Comparison of ENCODE assay signal across 29 mouse cellular contexts in the genomic region with DNA sequence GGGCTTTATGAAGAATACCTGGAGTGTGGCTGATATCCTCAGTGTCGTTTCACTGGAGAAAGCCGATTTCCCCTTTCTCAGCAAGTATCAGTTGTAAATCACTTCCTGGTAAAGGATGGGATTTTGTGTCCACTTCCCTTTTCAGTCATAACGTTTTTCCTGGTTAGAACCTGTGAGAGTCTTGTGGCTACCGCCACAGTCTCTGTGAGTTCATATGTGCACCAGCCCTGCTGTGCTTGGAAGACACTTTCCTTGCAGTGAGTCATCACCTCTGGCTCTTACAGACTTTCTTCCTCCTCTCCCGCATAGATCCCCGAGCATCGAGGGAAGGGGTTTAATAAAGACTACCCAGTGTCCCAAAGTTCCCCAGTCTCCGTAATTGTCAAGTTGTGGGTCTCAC. TPM values are rescaled to one million over a fixed set of nuclear protein-coding genes. Genes with fewer than 3 reads are reported as not detected.
DNase-seq lines count a peak whose midpoint lies in the region; ATAC-seq and TF ChIP-seq lines count a peak whose summit lies in the region.
"Had no signal": no experiment of that assay in that cellular context is flagged by ENCODE, and none has a peak within 500 bp of the region (broad histone marks: within the 10 kb centered on the region; RNA-seq: fewer than 3 reads in every experiment).

No protein-coding gene starts in this region.

- H3K79me2 ChIP-seq in CH12.LX (replicated peaks; ENCODE audit: control insufficient read depth, extremely low read depth, insufficient read depth, poor library complexity, severe bottlenecking) = no peaks in the 10 kb centered on the region

- no peak overlapping the region for H3K27ac ChIP-seq in CH12.LX (ENCODE audit: insufficient read depth, low read depth)
- H3K27ac ChIP-seq: embryonic facial prominence, embryonic 12.5 days; embryonic facial prominence, embryonic 15.5 days; forebrain, embryonic 12.5 days; forebrain, embryonic 15.5 days; heart, embryonic 15.5 days; hindbrain, embryonic 12.5 days; hindbrain, embryonic 15.5 days had no signal

- TF ChIP-seq EP300 in CH12.LX (IDR thresholded peaks at IDR 0.05; ENCODE audit: low read length) = no peak

- no peaks in the 10 kb centered on the region for H3K36me3 ChIP-seq in CH12.LX (replicated peaks in 1 of 2; ENCODE audit: control insufficient read depth in 1 of 2, insufficient read depth in 1 of 2, low read length in 1 of 2)
- H3K36me3 ChIP-seq: embryonic facial prominence, embryonic 12.5 days; embryonic facial prominence, embryonic 15.5 days; forebrain, embryonic 12.5 days; forebrain, embryonic 15.5 days; heart, embryonic 12.5 days; heart, embryonic 15.5 days; hindbrain, embryonic 12.5 days; hindbrain, embryonic 15.5 days had no signal

- no peak overlapping the region for H3K4me3 ChIP-seq in CH12.LX (replicated peaks in 1 of 3; ENCODE audit: low read depth in 2 of 3, low read length in 2 of 3, poor library complexity in 1 of 3)
- H3K4me3 ChIP-seq: embryonic facial prominence, embryonic 12.5 days; embryonic facial prominence, embryonic 15.5 days; erythroblast, embryonic 14.5 days; forebrain, embryonic 12.5 days; forebrain, embryonic 15.5 days; heart, embryonic 12.5 days; heart, embryonic 15.5 days; hindbrain, embryonic 12.5 days; hindbrain, embryonic 15.5 days had no signal

- TF ChIP-seq RAD21 in CH12.LX (IDR thresholded peaks at IDR 0.05; ENCODE audit: low read depth, low read length) = no peak

- ATAC-seq in common myeloid progenitor, adult 5-6 weeks (replicated peaks; ENCODE audit: low read depth, poor library complexity, severe bottlenecking) = peak; percentile 92
- ATAC-seq in hematopoietic stem cell, adult 5-6 weeks (replicated peaks in 1 of 2; ENCODE audit: insufficient read depth in 1 of 2, low FRiP score in 2 of 2, low TSS enrichment in 1 of 2, low read depth in 1 of 2, poor library complexity in 2 of 2, severe bottlenecking in 2 of 2) = peak; percentile 67 to 80
- ATAC-seq: activated CD4-positive, CD25-positive, alpha-beta regulatory T cell, adult 4 months; CD4-positive, CD25-positive, alpha-beta regulatory T cell, adult 4 months; forebrain, embryonic 15.5 days; intestine, postnatal 0 days had no signal

- DNase-seq in CH12.LX (ENCODE audit: extremely low read depth) = peak; percentile 7
- DNase-seq in layer of hippocampus, postnatal 25 days (ENCODE audit: extremely low spot score in 1 of 2, low spot score in 1 of 2) = no peak
- no peak for DNase-seq in heart, postnatal 4 days
- no peak for DNase-seq in cerebellum, adult 11-12 months
- no peak for DNase-seq in gastrocnemius, postnatal 25 days
- DNase-seq: adrenal gland, adult 8-10 months; adrenal gland, postnatal 25 days; cerebellum, adult 11 months; cerebellum, adult 8-10 months; cerebellum, postnatal 10 days; cerebellum, postnatal 36 days; gastrocnemius, postnatal 36 days; heart, adult 11 months; heart, postnatal 10 days; heart, postnatal 36 days had no signal

- H3K4me2 ChIP-seq in CH12.LX (ENCODE audit: insufficient read depth, low read depth, poor library complexity, severe bottlenecking) = no peak overlapping the region; the same call in 1 of the 2 replicates
- H3K4me2 ChIP-seq: embryonic facial prominence, embryonic 12.5 days; embryonic facial prominence, embryonic 15.5 days; forebrain, embryonic 12.5 days; forebrain, embryonic 15.5 days; heart, embryonic 12.5 days; heart, embryonic 15.5 days; hindbrain, embryonic 12.5 days; hindbrain, embryonic 15.5 days had no signal

- no peak overlapping the region for H3K9ac ChIP-seq in CH12.LX (ENCODE audit: insufficient read depth, low read depth)
- H3K9ac ChIP-seq: embryonic facial prominence, embryonic 12.5 days; embryonic facial prominence, embryonic 15.5 days; forebrain, embryonic 12.5 days; forebrain, embryonic 15.5 days; heart, embryonic 12.5 days; heart, embryonic 15.5 days; hindbrain, embryonic 12.5 days; hindbrain, embryonic 15.5 days had no signal

- no peak for TF ChIP-seq POLR2A in CH12.LX (IDR thresholded peaks at IDR 0.05; ENCODE audit: low read depth, low read length)

- H3K4me1 ChIP-seq in CH12.LX (ENCODE audit: control insufficient read depth in 1 of 2, insufficient read depth in 2 of 2) = peaks cover 0 to 3% of the 10 kb centered on the region in 2 experiments; a peak in 1 of 4 replicates
- H3K4me1 ChIP-seq: embryonic facial prominence, embryonic 12.5 days; embryonic facial prominence, embryonic 15.5 days; heart, embryonic 12.5 days; heart, embryonic 15.5 days; hindbrain, embryonic 12.5 days; hindbrain, embryonic 15.5 days had no signal

- in situ Hi-C loops in CH12.LX (cut with MboI; ENCODE audit: low pct_ligation_motif_present, low pct_unique_long_range_greater_than_20kb, low sequenced_read_pairs) = no loop called here

- no peaks in the 10 kb centered on the region for H3K27me3 ChIP-seq in CH12.LX (replicated peaks)
- H3K27me3 ChIP-seq: embryonic facial prominence, embryonic 12.5 days; embryonic facial prominence, embryonic 15.5 days; forebrain, embryonic 12.5 days; forebrain, embryonic 15.5 days; heart, embryonic 12.5 days; heart, embryonic 15.5 days; hindbrain, embryonic 12.5 days; hindbrain, embryonic 15.5 days had no signal

- no peaks in the 10 kb centered on the region for H3K9me3 ChIP-seq in CH12.LX (replicated peaks; ENCODE audit: low read length)
- H3K9me3 ChIP-seq: embryonic facial prominence, embryonic 12.5 days; embryonic facial prominence, embryonic 15.5 days; forebrain, embryonic 12.5 days; forebrain, embryonic 15.5 days; heart, embryonic 12.5 days; heart, embryonic 15.5 days; hindbrain, embryonic 12.5 days; hindbrain, embryonic 15.5 days had no signal

- dilution Hi-C loops in CH12.LX (cut with MboI; ENCODE audit: extremely low pct_ligation_motif_present, extremely low pct_unique_long_range_greater_than_20kb, low sequenced_read_pairs) = no loop called here

- TF ChIP-seq CTCF in CH12.LX (conservative IDR thresholded peaks at IDR 0.05 in 1 of 2, IDR thresholded peaks at IDR 0.05 in 1 of 2; ENCODE audit: low read depth in 2 of 2, low read length in 2 of 2) = no peak

TF ChIP-seq in CH12.LX, 34 proteins besides CTCF, POLR2A, EP300 and RAD21:
- no peak for TF ChIP-seq ETS1 (conservative IDR thresholded peaks at IDR 0.05; ENCODE audit: low read depth, low read length)
- TF ChIP-seq POLR2AphosphoS2 (IDR thresholded peaks at IDR 0.05; ENCODE audit: low read depth, low read length) = no peak
- no peak for TF ChIP-seq ZKSCAN1 (IDR thresholded peaks at IDR 0.05; ENCODE audit: borderline replicate concordance, low read depth, low read length)
- no peak for TF ChIP-seq PAX5 (IDR thresholded peaks at IDR 0.05; ENCODE audit: low read length)
TF ChIP-seq in CH12.LX: peak in this region for 0.

RNA-seq across cellular contexts. Expression of a gene that starts 29.3 kb away (rescaled TPM):
- total RNA-seq in CH12.LX (2012; rRNA removed) (not detected in 2 replicates), CH12.LX (2014; rRNA removed) (not detected in 2 replicates)
- not detected in 2 replicates for polyA plus RNA-seq in CH12.LX (2012; ENCODE audit: insufficient read length, low read depth)
- total RNA-seq in common myeloid progenitor, adult 5-6 weeks (2017) = not detected in 2 replicates
- total RNA-seq in hematopoietic stem cell, adult 5-6 weeks (2017) = 0.50 and 0.75 TPM in 2 replicates
- total RNA-seq in layer of hippocampus, postnatal 25 days (2021) = 100 to 1,000 TPM; 187 to 189 TPM
- total RNA-seq in heart, postnatal 4 days (2021) = under 1 TPM; 0.45 to 0.71 TPM
- total RNA-seq in gastrocnemius, postnatal 25 days (2021) = 1 to 10 TPM in 1 of 2 experiments, under 1 TPM in 1; 0.88 to 1.0 TPM
- polyA plus RNA-seq: activated CD4-positive, CD25-positive, alpha-beta regulatory T cell, adult 4 months; CD4-positive, CD25-positive, alpha-beta regulatory T cell, adult 4 months; erythroblast, embryonic 14.5 days had no signal

Comparison
In these comparisons a context has a peak if more than half of its experiments do, and no peak if none do; other contexts are left out.
1. RNA of a gene that starts 29.3 kb away (total RNA-seq): 187 to 189 TPM in layer of hippocampus, postnatal 25 days; 0.88 to 1.0 TPM in gastrocnemius, postnatal 25 days, 0.45 to 0.71 TPM in heart, postnatal 4 days, 0.50 to 0.75 TPM in hematopoietic stem cell, adult 5-6 weeks, not detected in CH12.LX and not detected in common myeloid progenitor, adult 5-6 weeks; every median in the first group is over 10 times any median in the second.